Mouse (Mus musculus) liver, postnatal 0 days (tissue): ENCODE measurements at regions not wholly inside any gene's neighbourhood (a gene's known extent, or its start where the extent isn't known, plus 50 kb on each side); places are given as distances from the start of the nearest gene placed in this dataset.
A peak's percentile ranks its signal among the peaks of the same experiment; 100 is the strongest.

Experiments
- ATAC-seq: fragments of 200-750 bp; cut with Nextera tagmentation; 2 replicates; pipeline ENCODE4 v1.8.0; 2017; ENCODE audit warnings: mild to moderate bottlenecking, moderate library complexity
- DNase-seq: peaks from one replicate; pipeline ENCODE4 v3.0.0-alpha.2; 2016
- H3K27ac ChIP-seq: fragments of 300-500 bp; sonication (generic); 2 replicates; pipeline ENCODE4 v1.5.1; 2014; ENCODE audit warnings: antibody characterized with exemption, moderate library complexity, mild to moderate bottlenecking, low read depth
- H3K27me3 ChIP-seq: fragments of 300-500 bp; sonication (generic); 2 replicates; pipeline ENCODE4 v1.6.1; 2014; ENCODE audit warnings: low read length, control low read depth, mixed read lengths; ENCODE audit not compliant: insufficient read depth
- H3K36me3 ChIP-seq: fragments of 300-500 bp; sonication (generic); replicated peaks from 2 replicates; pipeline ENCODE4 v1.6.1; 2014; ENCODE audit warnings: mild to moderate bottlenecking, control low read depth, low read length, moderate library complexity, mixed read lengths; ENCODE audit not compliant: insufficient read depth
- H3K4me1 ChIP-seq: fragments of 300-500 bp; sonication (generic); 2 replicates; pipeline ENCODE4 v1.6.1; 2014; ENCODE audit warnings: antibody characterized with exemption, mild to moderate bottlenecking, control low read depth; ENCODE audit not compliant: insufficient read depth
- H3K4me2 ChIP-seq: fragments of 300-500 bp; sonication (generic); 2 replicates; pipeline ENCODE4 v1.6.1; 2014; ENCODE audit warnings: low read depth, mild to moderate bottlenecking, low read length, moderate library complexity, mixed read lengths
- H3K4me3 ChIP-seq: fragments of 300-500 bp; sonication (generic); 2 replicates; pipeline ENCODE4 v1.5.1; 2014; ENCODE audit warnings: low read depth, low read length
- H3K9ac ChIP-seq: fragments of 300-500 bp; sonication (generic); replicated peaks from 2 replicates; pipeline ENCODE4 v1.6.1; 2014; ENCODE audit warnings: mild to moderate bottlenecking, moderate library complexity
- H3K9me3 ChIP-seq: fragments of 300-500 bp; sonication (generic); 2 replicates; pipeline ENCODE4 v1.6.1; 2016; ENCODE audit warnings: mild to moderate bottlenecking, control low read depth, low read length, mixed read lengths
- CTCF ChIP-seq: sonication (generic); IDR thresholded peaks from 2 replicates; pipeline ENCODE4 v1.5.1; 2016; ENCODE audit warnings: antibody characterized with exemption, low read depth
- EP300 ChIP-seq: IDR thresholded peaks from 2 replicates; pipeline ENCODE4 v1.6.1; 2016; ENCODE audit warnings: antibody characterized with exemption, low read depth, mild to moderate bottlenecking
- WGBS: fragments of 180-500 bp; shearing (Covaris S2); extraction: QIAGEN DNeasy Blood & Tissue Kit; methylation state at CpG from one replicate; pipeline ENCODE4 v1.1.7; 2014; ENCODE audit not compliant: insufficient replicate concordance; 5-methylcytosine and 5-hydroxymethylcytosine counted together

DNA sequence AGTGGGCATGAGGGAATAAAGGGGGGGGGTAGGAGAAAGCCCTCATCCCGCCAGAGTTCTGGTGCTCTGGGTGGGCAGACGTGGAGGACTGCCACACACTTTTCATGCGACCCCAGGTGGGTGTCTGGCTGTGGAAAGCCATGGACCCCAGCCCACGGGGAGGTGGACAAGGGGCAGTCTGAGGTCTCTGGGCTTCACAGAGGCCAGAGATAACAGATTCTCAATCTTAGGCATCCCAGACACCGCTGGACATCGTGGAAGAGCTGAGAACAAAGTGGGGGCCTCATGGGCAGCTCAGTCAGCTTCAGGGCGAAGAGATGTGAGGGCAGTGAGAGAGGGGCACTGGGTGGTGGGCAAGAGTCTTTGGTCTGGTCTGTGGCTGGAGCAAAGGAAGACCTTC is 157.9 kb upstream of the Speer2 start:
- H3K9me3 ChIP-seq = no peaks in the 10 kb centered on the region
- DNase-seq (no peak), ATAC-seq (no peak)
- H3K4me2 ChIP-seq = no peak overlapping the region
- no peaks in the 10 kb centered on the region for H3K36me3 ChIP-seq
- H3K27me3 ChIP-seq = no peaks in the 10 kb centered on the region
- H3K27ac ChIP-seq = no peak overlapping the region
- no peak overlapping the region for H3K4me3 ChIP-seq
- no peak for TF ChIP-seq CTCF
- no peak for TF ChIP-seq EP300
- no peaks in the 10 kb centered on the region for H3K4me1 ChIP-seq
- no peak overlapping the region for H3K9ac ChIP-seq
- WGBS = 72% methylated on average over 7 of the region's 7 CpGs

DNA sequence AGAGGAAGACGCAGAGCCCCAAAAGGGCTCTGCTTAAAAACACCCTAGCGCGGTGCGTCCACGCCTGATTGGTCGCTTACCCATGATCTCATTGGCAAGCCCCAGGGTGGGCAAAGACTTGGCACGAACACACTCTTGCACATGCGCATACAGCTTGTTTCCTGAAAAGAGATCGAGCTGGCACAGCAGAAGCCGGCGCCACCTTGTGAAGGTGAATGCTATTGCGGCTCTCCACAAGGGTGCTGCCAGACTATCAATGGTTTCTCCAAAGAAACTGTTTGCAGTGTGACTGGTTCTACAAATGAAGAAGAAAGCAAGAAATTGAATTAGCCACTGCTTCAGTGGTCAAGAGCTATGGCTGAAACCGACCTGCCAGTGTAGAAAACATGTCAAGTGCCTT is 165.1 kb upstream of the Speer2 start:
- no peaks in the 10 kb centered on the region for H3K4me1 ChIP-seq
- H3K9me3 ChIP-seq = no peaks in the 10 kb centered on the region
- no peaks in the 10 kb centered on the region for H3K36me3 ChIP-seq
- DNase-seq = no peak
- no peak overlapping the region for H3K9ac ChIP-seq
- no peaks in the 10 kb centered on the region for H3K27me3 ChIP-seq
- ATAC-seq = no peak
- H3K4me3 ChIP-seq = no peak overlapping the region
- H3K4me2 ChIP-seq = no peak overlapping the region
- no peak overlapping the region for H3K27ac ChIP-seq
- WGBS = 76% methylated on average over 13 of the region's 13 CpGs
- TF ChIP-seq EP300 (no peak), CTCF (peak; percentile 33)

DNA sequence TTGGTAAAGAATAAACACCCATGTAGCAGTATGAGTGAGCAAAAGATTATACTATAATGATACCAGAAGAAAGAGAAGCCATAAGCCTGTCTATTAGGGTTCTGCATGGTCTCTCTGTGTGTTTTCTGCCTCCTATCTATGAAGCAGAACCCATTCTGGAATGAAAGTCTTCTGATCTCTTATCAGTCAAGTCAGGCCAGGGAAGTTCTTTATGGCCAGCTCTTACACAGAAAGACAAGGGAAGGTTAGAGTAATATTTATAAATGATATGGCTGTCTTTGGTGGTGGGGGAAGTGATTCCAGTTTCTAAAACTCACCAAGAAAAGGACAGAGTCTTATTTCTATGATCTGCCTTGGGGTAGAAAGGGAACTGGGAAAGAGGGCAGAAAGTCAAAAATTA is 182.0 kb upstream of the Speer2 start:
- H3K27me3 ChIP-seq = no peaks in the 10 kb centered on the region
- no peaks in the 10 kb centered on the region for H3K4me1 ChIP-seq
- ATAC-seq (no peak), DNase-seq (no peak)
- H3K9ac ChIP-seq = no peak overlapping the region
- no peaks in the 10 kb centered on the region for H3K36me3 ChIP-seq
- TF ChIP-seq EP300 (no peak), CTCF (no peak)
- no peak overlapping the region for H3K27ac ChIP-seq
- no peak overlapping the region for H3K4me2 ChIP-seq
- no peaks in the 10 kb centered on the region for H3K9me3 ChIP-seq
- no peak overlapping the region for H3K4me3 ChIP-seq

DNA sequence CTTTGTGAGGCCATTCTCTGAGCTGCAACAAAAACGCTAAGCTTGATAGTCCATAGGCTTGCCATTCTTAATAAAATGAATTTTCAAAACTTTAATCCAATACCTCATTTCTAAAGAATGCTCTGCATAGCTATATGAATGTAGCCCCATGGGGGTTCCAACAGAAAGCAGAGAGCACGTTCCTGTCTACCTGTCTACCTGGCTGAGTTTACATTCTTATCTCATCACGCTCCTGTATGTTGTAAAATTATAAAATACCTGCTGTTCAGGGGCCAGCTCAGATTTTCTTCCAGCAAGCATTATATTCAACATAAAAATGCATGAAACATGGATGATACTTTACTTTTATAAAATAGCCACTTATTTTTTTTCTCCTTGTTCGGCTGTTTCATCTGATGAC is 182.5 kb upstream of the Speer2 start:
- H3K27ac ChIP-seq = no peak overlapping the region
- WGBS = 52% methylated on average over 4 of the region's 4 CpGs
- no peak overlapping the region for H3K4me3 ChIP-seq
- no peaks in the 10 kb centered on the region for H3K36me3 ChIP-seq
- ATAC-seq (no peak), DNase-seq (no peak)
- no peak overlapping the region for H3K4me2 ChIP-seq
- TF ChIP-seq EP300 = no peak
- TF ChIP-seq CTCF = no peak
- no peaks in the 10 kb centered on the region for H3K27me3 ChIP-seq
- no peaks in the 10 kb centered on the region for H3K9me3 ChIP-seq
- no peaks in the 10 kb centered on the region for H3K4me1 ChIP-seq
- no peak overlapping the region for H3K9ac ChIP-seq

DNA sequence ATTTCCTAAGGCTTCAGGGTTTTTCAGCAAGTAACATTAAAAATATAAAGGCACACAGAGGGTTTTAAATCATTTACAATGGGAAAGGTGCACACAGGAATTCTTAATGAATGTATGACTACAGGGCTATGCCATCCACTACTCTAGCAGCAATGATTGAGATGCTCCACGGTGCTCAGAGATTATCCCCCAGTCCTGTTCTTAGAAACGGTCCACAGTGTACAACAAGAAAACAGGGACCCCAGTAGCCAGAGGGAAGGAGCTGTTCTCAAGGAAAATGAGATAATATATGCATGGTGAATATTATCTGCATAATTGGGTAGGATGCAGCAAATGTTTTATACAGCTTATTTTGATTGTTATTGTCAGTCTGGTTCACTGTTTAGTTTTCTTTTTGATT is 186.3 kb upstream of the Speer2 start:
- H3K36me3 ChIP-seq = no peaks in the 10 kb centered on the region
- H3K9me3 ChIP-seq = no peaks in the 10 kb centered on the region
- no peak for TF ChIP-seq EP300
- TF ChIP-seq CTCF = no peak
- no peaks in the 10 kb centered on the region for H3K27me3 ChIP-seq
- H3K9ac ChIP-seq = no peak overlapping the region
- DNase-seq (no peak), ATAC-seq (no peak)
- H3K4me3 ChIP-seq = no peak overlapping the region
- WGBS = 63% methylated on average over 2 of the region's 2 CpGs
- H3K4me2 ChIP-seq = no peak overlapping the region
- no peaks in the 10 kb centered on the region for H3K4me1 ChIP-seq
- no peak overlapping the region for H3K27ac ChIP-seq

DNA sequence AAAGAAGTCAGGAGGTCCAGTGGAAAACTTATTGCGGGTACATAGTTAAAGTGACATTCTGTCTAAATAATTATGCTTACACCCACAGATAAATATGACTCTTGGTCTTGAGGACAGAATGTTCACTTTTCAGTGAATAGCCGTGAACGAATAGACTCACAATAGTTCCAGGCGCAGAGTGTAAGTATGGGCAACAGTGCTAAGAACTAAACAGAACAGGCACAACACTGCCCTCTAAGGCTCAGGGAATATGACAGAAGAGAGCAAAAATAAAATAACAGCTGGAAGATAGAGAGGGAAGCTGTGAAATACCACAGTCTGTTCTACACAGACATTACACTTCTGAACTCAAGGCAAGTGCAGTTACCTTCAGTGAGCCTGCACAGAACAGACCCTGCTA is 207.9 kb upstream of the Speer2 start:
- Histone ChIP-seq H3K4me2 (no peak overlapping the region), H3K4me3 (no peak overlapping the region), H3K27me3 (no peaks in the 10 kb centered on the region), H3K27ac (no peak overlapping the region), H3K9ac (no peak overlapping the region), H3K9me3 (no peaks in the 10 kb centered on the region), H3K36me3 (no peaks in the 10 kb centered on the region), H3K4me1 (no peaks in the 10 kb centered on the region)
- no peak for ATAC-seq
- DNase-seq = no peak
- 80% methylated on average over 4 of the region's 4 CpGs for WGBS
- no peak for TF ChIP-seq EP300
- TF ChIP-seq CTCF = no peak

DNA sequence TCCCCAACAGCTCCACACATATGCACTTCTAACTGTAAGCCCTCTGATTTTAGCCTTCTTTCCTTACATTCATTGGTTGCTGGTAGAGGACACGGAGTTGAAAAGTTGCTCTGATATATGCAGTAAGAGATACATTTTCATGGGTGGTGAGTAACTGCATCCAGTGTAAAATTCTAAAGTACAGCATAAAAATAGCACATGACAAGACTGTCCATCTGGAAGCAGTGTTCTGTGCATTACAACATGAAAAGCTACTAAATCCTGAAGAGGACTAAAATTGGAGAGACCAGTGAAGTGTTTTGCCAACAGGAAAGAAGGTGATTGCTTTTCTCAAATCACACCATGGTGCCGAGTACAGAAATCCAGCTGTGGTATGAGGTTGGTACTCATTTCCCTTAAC is 210.2 kb upstream of the Speer2 start:
- TF ChIP-seq CTCF (no peak), EP300 (no peak)
- Histone ChIP-seq H3K9ac (no peak overlapping the region), H3K4me2 (no peak overlapping the region), H3K27ac (no peak overlapping the region), H3K9me3 (no peaks in the 10 kb centered on the region), H3K36me3 (no peaks in the 10 kb centered on the region), H3K4me1 (no peaks in the 10 kb centered on the region), H3K4me3 (no peak overlapping the region), H3K27me3 (no peaks in the 10 kb centered on the region)
- 71% methylated on average over 2 of the region's 2 CpGs for WGBS
- ATAC-seq = no peak
- DNase-seq = no peak
